Mouse (Mus musculus): ENCODE measurements around the gene Olfr1022. TPM values are rescaled to one million over a fixed set of nuclear protein-coding genes. Genes with fewer than 3 reads are reported as not detected.

The Olfr1022 gene
- not detected in 2 replicates for polyA plus RNA-seq (2015; fragmentation: Nextera tagmentation; extraction: Ambion mirVana)

DNA sequence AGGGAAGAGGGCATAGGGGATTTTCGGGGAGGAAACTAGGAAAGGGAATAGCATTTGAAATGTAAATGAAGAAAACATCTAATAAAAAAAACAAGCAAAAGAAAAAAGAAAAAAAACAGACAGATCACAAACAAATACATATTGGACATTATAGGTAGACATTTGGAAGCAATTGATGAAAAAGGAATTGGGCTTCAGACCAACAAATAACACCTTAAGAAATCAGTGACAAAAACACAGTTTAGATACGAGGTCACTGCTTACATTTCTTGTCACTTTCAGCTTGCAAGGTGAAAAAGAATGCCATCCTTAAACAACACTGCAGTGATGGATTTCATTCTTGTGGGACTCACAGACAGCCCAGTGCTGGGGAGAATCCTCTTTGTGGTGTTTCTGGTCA lies at the start of gene Olfr1022:
TSS of gene Olfr1022 (plus strand) at position 301 of the 400 bp plus-strand sequence.
- no peak within 1 kb of the TSS for H3K9ac ChIP-seq
- WGBS: 42% methylated on average over 2 of the region's 2 CpGs
- H3K27me3 ChIP-seq: no peaks in the 10 kb centered on the region
- no peak within 1 kb of the TSS for H3K4me2 ChIP-seq
- ATAC-seq (replicated peaks; ENCODE audit: insufficient number of reproducible peaks, insufficient read depth, low FRiP score, low read depth): no peak
- no peaks in the 10 kb centered on the region for H3K4me1 ChIP-seq (replicated peaks)
- H3K27ac ChIP-seq: no peak within 1 kb of the TSS
- no peaks in the 10 kb centered on the region for H3K9me3 ChIP-seq (replicated peaks)
- no peak within 1 kb of the TSS for H3K4me3 ChIP-seq
- H3K36me3 ChIP-seq: no peaks in the 10 kb centered on the region

DNA sequence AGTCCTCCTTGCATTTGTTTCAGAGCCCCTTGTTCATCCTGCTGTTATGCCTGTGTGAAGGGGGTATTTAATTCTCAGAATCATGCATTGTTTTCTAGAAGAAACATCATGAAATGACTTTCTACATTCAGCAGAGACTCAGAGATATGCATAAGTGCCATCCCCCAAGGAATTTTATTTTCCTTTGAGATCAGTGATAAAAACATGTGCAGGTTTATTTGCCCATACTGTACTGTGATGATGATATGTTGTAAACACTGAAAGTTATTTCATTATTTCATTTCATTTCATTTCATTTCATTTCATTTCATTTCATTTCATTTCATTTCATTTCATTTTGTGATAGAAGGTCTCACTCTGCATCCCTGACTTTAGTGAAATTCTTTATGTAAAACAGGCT lies 23.0 kb upstream of the Olfr1022 start, which contains the start of gene Olfr1019:
TSS of gene Olfr1019 (minus strand) at position 101 of the 400 bp plus-strand sequence.
- no peaks in the 10 kb centered on the region for H3K36me3 ChIP-seq
- no peak within 1 kb of the TSS for H3K4me2 ChIP-seq
- no peaks in the 10 kb centered on the region for H3K27me3 ChIP-seq
- ATAC-seq (replicated peaks; ENCODE audit: insufficient number of reproducible peaks, insufficient read depth, low FRiP score, low read depth): no peak
- H3K9me3 ChIP-seq (replicated peaks): no peaks in the 10 kb centered on the region
- no peak within 1 kb of the TSS for H3K9ac ChIP-seq
- no peak within 1 kb of the TSS for H3K27ac ChIP-seq
- no peaks in the 10 kb centered on the region for H3K4me1 ChIP-seq (replicated peaks)
- H3K4me3 ChIP-seq: no peak within 1 kb of the TSS

- H3K4me1 ChIP-seq (replicated peaks): no peaks in the 10 kb centered on the region
- no peaks in the 10 kb centered on the region for H3K9me3 ChIP-seq (replicated peaks)
- no peak within 1 kb of the TSS for H3K9ac ChIP-seq
- no peak within 1 kb of the TSS for H3K4me3 ChIP-seq
- WGBS: 75% methylated on average over 1 of the region's 1 CpGs
- H3K4me2 ChIP-seq: no peak within 1 kb of the TSS
- no peaks in the 10 kb centered on the region for H3K36me3 ChIP-seq
- no peak within 1 kb of the TSS for H3K27ac ChIP-seq
- H3K27me3 ChIP-seq: no peaks in the 10 kb centered on the region
- no peak for ATAC-seq (replicated peaks; ENCODE audit: insufficient number of reproducible peaks, insufficient read depth, low FRiP score, low read depth)
These were observed 21.7 kb upstream of the Olfr1022 start, which contains the start of gene Olfr1020 for GRCm38 (mm10) chr2:85846730-85847129. TSS of gene Olfr1020 (plus strand) at chr2:85847030.

DNA sequence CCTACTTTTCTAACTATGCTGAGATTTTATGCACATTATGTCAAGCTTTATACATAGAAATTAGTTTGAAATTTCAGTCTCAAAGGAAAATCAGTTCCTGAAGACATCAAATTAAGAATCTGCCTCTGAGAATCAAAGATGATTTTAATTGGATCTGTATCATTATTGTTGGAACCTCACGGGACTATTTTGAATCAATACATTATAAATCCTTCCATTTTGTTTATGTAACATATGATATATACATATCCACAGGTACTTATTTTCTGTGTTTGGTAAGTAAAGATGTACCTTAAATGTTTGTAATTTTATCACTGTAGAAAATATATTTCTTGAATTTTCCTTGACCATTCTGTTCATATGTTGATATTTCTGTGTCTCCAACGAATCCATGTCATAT lies 16.9 kb downstream of the Olfr1022 start, which contains the start of gene Olfr1023:
TSS of gene Olfr1023 (plus strand) at position 301 of the 400 bp plus-strand sequence.
- 55% methylated on average over 2 of the region's 2 CpGs for WGBS
- H3K27ac ChIP-seq: no peak within 1 kb of the TSS
- H3K9ac ChIP-seq: no peak within 1 kb of the TSS
- no peak within 1 kb of the TSS for H3K4me2 ChIP-seq
- no peaks in the 10 kb centered on the region for H3K9me3 ChIP-seq (replicated peaks)
- no peaks in the 10 kb centered on the region for H3K27me3 ChIP-seq
- H3K36me3 ChIP-seq: no peaks in the 10 kb centered on the region
- no peak for ATAC-seq (replicated peaks; ENCODE audit: insufficient number of reproducible peaks, insufficient read depth, low FRiP score, low read depth)
- H3K4me1 ChIP-seq (replicated peaks): no peaks in the 10 kb centered on the region
- H3K4me3 ChIP-seq: no peak within 1 kb of the TSS

DNA sequence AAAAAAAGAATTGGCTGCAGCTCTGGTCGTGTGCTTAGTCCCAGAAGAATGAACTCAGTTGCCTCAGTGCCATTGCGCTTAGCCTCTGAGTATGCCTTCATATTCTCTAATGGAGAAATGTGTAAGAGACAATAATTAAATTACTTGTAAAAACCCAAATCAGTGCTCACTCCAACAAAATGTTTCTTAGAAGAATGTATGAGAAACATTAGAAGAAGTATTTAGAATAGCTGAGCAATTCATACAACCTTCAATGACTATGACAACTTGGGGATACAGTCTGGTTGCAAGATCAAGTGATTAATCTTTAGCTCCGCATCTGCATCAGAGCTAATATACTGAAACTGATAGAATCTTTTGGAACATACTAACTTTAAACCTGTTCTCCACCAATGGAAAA lies 36.6 kb downstream of the Olfr1022 start, which contains the start of gene Olfr1024:
TSS of gene Olfr1024 (minus strand) at position 101 of the 400 bp plus-strand sequence.
- 76% methylated on average over 3 of the region's 3 CpGs for WGBS
- Histone ChIP-seq H3K27me3 (no peaks in the 10 kb centered on the region), H3K9me3 (replicated peaks) (no peaks in the 10 kb centered on the region), H3K4me3 (no peak within 1 kb of the TSS), H3K27ac (no peak within 1 kb of the TSS), H3K4me1 (replicated peaks) (no peaks in the 10 kb centered on the region), H3K9ac (no peak within 1 kb of the TSS), H3K36me3 (no peaks in the 10 kb centered on the region), H3K4me2 (no peak within 1 kb of the TSS)
- no peak for ATAC-seq (replicated peaks; ENCODE audit: insufficient number of reproducible peaks, insufficient read depth, low FRiP score, low read depth)

GRCm38 (mm10) chr2:85913197-85913596 lies 44.8 kb downstream of the Olfr1022 start:
- H3K4me3 ChIP-seq: no peak overlapping the region
- no peaks in the 10 kb centered on the region for H3K4me1 ChIP-seq (replicated peaks)
- no peaks in the 10 kb centered on the region for H3K36me3 ChIP-seq
- H3K9ac ChIP-seq: no peak overlapping the region
- no peak overlapping the region for H3K27ac ChIP-seq
- H3K27me3 ChIP-seq: no peaks in the 10 kb centered on the region
- H3K4me2 ChIP-seq: no peak overlapping the region
- no peaks in the 10 kb centered on the region for H3K9me3 ChIP-seq (replicated peaks)
- ATAC-seq (replicated peaks; ENCODE audit: insufficient number of reproducible peaks, insufficient read depth, low FRiP score, low read depth): no peak

DNA sequence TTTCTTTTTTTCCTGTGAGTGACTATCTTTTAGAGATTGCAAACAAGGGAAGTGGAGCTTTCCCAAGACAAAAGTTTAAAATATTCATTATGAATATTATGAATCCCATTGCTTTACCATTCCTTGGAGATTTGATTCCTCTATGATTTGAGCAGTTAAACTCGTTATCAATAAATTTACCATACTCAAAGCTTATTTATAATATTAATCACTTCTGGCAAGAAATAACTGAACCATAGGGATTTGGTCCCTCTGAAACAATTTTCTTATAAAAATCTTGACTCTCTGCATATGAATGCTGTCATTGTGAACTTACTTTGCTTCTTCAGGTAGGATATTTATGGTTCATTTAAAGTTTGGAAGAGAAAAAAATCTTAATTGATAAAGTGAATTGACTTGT lies 46.5 kb downstream of the Olfr1022 start, which contains the start of gene Olfr1025-ps1:
TSS of gene Olfr1025-ps1 (plus strand) at position 301 of the 400 bp plus-strand sequence.
- Histone ChIP-seq H3K27me3 (no peaks in the 10 kb centered on the region), H3K27ac (no peak within 1 kb of the TSS), H3K9me3 (replicated peaks) (no peaks in the 10 kb centered on the region), H3K4me3 (no peak within 1 kb of the TSS), H3K36me3 (no peaks in the 10 kb centered on the region), H3K9ac (no peak within 1 kb of the TSS), H3K4me2 (no peak within 1 kb of the TSS), H3K4me1 (replicated peaks) (no peaks in the 10 kb centered on the region)
- no peak for ATAC-seq (replicated peaks; ENCODE audit: insufficient number of reproducible peaks, insufficient read depth, low FRiP score, low read depth)
- WGBS: 50% methylated on average over 1 of the region's 1 CpGs

Other genes starting within 250 kb of the Olfr1022 start
- gene Olfr1002, start 217.9 kb upstream of the Olfr1022 start, polyA plus RNA-seq (2015; fragmentation: Nextera tagmentation; extraction: Ambion mirVana): not detected in 2 replicates
- not detected in 2 replicates for gene Olfr154, start 204.1 kb upstream of the Olfr1022 start, polyA plus RNA-seq (2015; fragmentation: Nextera tagmentation; extraction: Ambion mirVana)
- gene Olfr1006, start 189.8 kb upstream of the Olfr1022 start, polyA plus RNA-seq (2015; fragmentation: Nextera tagmentation; extraction: Ambion mirVana): not detected in 2 replicates
- not detected in 2 replicates for gene Olfr1008, start 179.2 kb upstream of the Olfr1022 start, polyA plus RNA-seq (2015; fragmentation: Nextera tagmentation; extraction: Ambion mirVana)
- not detected in 2 replicates for gene Olfr1009, start 153.2 kb upstream of the Olfr1022 start, polyA plus RNA-seq (2015; fragmentation: Nextera tagmentation; extraction: Ambion mirVana)
- gene Olfr1012, start 105.8 kb upstream of the Olfr1022 start, polyA plus RNA-seq (2015; fragmentation: Nextera tagmentation; extraction: Ambion mirVana): not detected in 2 replicates
- not detected in 2 replicates for gene Olfr1013, start 101.5 kb upstream of the Olfr1022 start, polyA plus RNA-seq (2015; fragmentation: Nextera tagmentation; extraction: Ambion mirVana)
- not detected in 2 replicates for gene Olfr1014, start 95.9 kb upstream of the Olfr1022 start, polyA plus RNA-seq (2015; fragmentation: Nextera tagmentation; extraction: Ambion mirVana)
- not detected in 2 replicates for gene Olfr1015, start 86.6 kb upstream of the Olfr1022 start, polyA plus RNA-seq (2015; fragmentation: Nextera tagmentation; extraction: Ambion mirVana)
- not detected in 2 replicates for gene Olfr1016, start 66.0 kb upstream of the Olfr1022 start, polyA plus RNA-seq (2015; fragmentation: Nextera tagmentation; extraction: Ambion mirVana)
- gene Olfr1018, start 50.1 kb upstream of the Olfr1022 start, polyA plus RNA-seq (2015; fragmentation: Nextera tagmentation; extraction: Ambion mirVana): not detected in 2 replicates
- gene Olfr1019, start 23.1 kb upstream of the Olfr1022 start, polyA plus RNA-seq (2015; fragmentation: Nextera tagmentation; extraction: Ambion mirVana): not detected in 2 replicates
- gene Olfr1020, start 21.6 kb upstream of the Olfr1022 start, polyA plus RNA-seq (2015; fragmentation: Nextera tagmentation; extraction: Ambion mirVana): not detected in 2 replicates
- not detected in 2 replicates for gene Olfr1023, start 17.0 kb downstream of the Olfr1022 start, polyA plus RNA-seq (2015; fragmentation: Nextera tagmentation; extraction: Ambion mirVana)
- gene Olfr1024, start 36.5 kb downstream of the Olfr1022 start, polyA plus RNA-seq (2015; fragmentation: Nextera tagmentation; extraction: Ambion mirVana): not detected in 2 replicates
- not detected in 2 replicates for gene Olfr1025-ps1, start 46.6 kb downstream of the Olfr1022 start, polyA plus RNA-seq (2015; fragmentation: Nextera tagmentation; extraction: Ambion mirVana)
- gene Olfr1026, start 53.0 kb downstream of the Olfr1022 start, polyA plus RNA-seq (2015; fragmentation: Nextera tagmentation; extraction: Ambion mirVana): not detected in 2 replicates
- not detected in 2 replicates for gene Olfr1028, start 81.8 kb downstream of the Olfr1022 start, polyA plus RNA-seq (2015; fragmentation: Nextera tagmentation; extraction: Ambion mirVana)
- not detected in 2 replicates for gene Olfr1029, start 105.3 kb downstream of the Olfr1022 start, polyA plus RNA-seq (2015; fragmentation: Nextera tagmentation; extraction: Ambion mirVana)
- gene Olfr1030, start 110.7 kb downstream of the Olfr1022 start, polyA plus RNA-seq (2015; fragmentation: Nextera tagmentation; extraction: Ambion mirVana): not detected in 2 replicates
- not detected in 2 replicates for gene Olfr1031, start 121.7 kb downstream of the Olfr1022 start, polyA plus RNA-seq (2015; fragmentation: Nextera tagmentation; extraction: Ambion mirVana)
- not detected in 2 replicates for gene Olfr1032, start 136.9 kb downstream of the Olfr1022 start, polyA plus RNA-seq (2015; fragmentation: Nextera tagmentation; extraction: Ambion mirVana)
- 7.7 and 9.0 TPM in 2 replicates for gene Olfr1033, start 152.0 kb downstream of the Olfr1022 start, polyA plus RNA-seq (2015; fragmentation: Nextera tagmentation; extraction: Ambion mirVana)
- gene Olfr1034, start 177.3 kb downstream of the Olfr1022 start, polyA plus RNA-seq (2015; fragmentation: Nextera tagmentation; extraction: Ambion mirVana): 0.04 and 0.11 TPM in 2 replicates
- gene Olfr1036, start 205.4 kb downstream of the Olfr1022 start, polyA plus RNA-seq (2015; fragmentation: Nextera tagmentation; extraction: Ambion mirVana): not detected in 2 replicates
- gene Olfr1037, start 218.8 kb downstream of the Olfr1022 start, polyA plus RNA-seq (2015; fragmentation: Nextera tagmentation; extraction: Ambion mirVana): not detected in 2 replicates

All from heart, embryonic 15.5 days (tissue).